Mouse (Mus musculus) hindbrain, postnatal 0 days (tissue): ENCODE results near the gene Gm9887. TPM values are rescaled to one million over a fixed set of nuclear protein-coding genes. Genes with fewer than 3 reads are reported as not detected.
"Not testable (repeated sequence)": the region's sequence is repeated elsewhere in the genome, so short reads cannot be mapped to it uniquely, and the experiment has no call there.

Experiments used
- ATAC-seq: fragments of 200-750 bp; cut with Nextera tagmentation; 2 replicates; pipeline ENCODE4 v1.8.0; 2017; ENCODE audit warnings: mild to moderate bottlenecking, moderate TSS enrichment, moderate library complexity
- DNase-seq: peaks from one replicate; pipeline ENCODE4 v3.0.0-alpha.2; 2015; ENCODE audit warnings: low spot score
- H3K27ac ChIP-seq: fragments of 300-500 bp; sonication (generic); 2 replicates; pipeline ENCODE4 v1.5.1; 2014; ENCODE audit warnings: mild to moderate bottlenecking
- H3K27me3 ChIP-seq: fragments of 300-500 bp; sonication (generic); 2 replicates; pipeline ENCODE4 v1.6.1; 2014; ENCODE audit warnings: low read length, mixed read lengths; ENCODE audit not compliant: insufficient read depth
- H3K36me3 ChIP-seq: fragments of 300-500 bp; sonication (generic); 2 replicates; pipeline ENCODE4 v1.6.1; 2014; ENCODE audit warnings: low read length, mixed read lengths; ENCODE audit not compliant: insufficient read depth
- H3K4me1 ChIP-seq: fragments of 300-500 bp; sonication (generic); 2 replicates; pipeline ENCODE4 v1.6.1; 2014; ENCODE audit warnings: antibody characterized with exemption, low read length, mixed read lengths; ENCODE audit not compliant: insufficient read depth
- H3K4me2 ChIP-seq: fragments of 300-500 bp; sonication (generic); 2 replicates; pipeline ENCODE4 v1.6.1; 2014; ENCODE audit warnings: low read depth, mild to moderate bottlenecking, low read length, moderate library complexity, mixed read lengths
- H3K4me3 ChIP-seq: fragments of 300-500 bp; sonication (generic); 2 replicates; pipeline ENCODE4 v1.5.1; 2014; ENCODE audit warnings: low read length
- H3K9ac ChIP-seq: fragments of 300-500 bp; sonication (generic); replicated peaks from 2 replicates; pipeline ENCODE4 v1.6.1; 2014; ENCODE audit warnings: mild to moderate bottlenecking, low read length, moderate library complexity, mixed read lengths
- H3K9me3 ChIP-seq: fragments of 300-500 bp; sonication (generic); 2 replicates; pipeline ENCODE4 v1.6.1; 2016; ENCODE audit warnings: low read length, mixed read lengths
- CTCF ChIP-seq: IDR thresholded peaks from 2 replicates; pipeline ENCODE4 v1.5.1; 2016; ENCODE audit warnings: antibody characterized with exemption, control low read depth, low read depth
- WGBS: fragments of 180-500 bp; shearing (Covaris S2); extraction: QIAGEN DNeasy Blood & Tissue Kit; methylation state at CpG from one replicate; pipeline ENCODE4 v1.1.7; 2014; 5-methylcytosine and 5-hydroxymethylcytosine counted together
- polyA plus RNA-seq: library from polyadenylated mRNA; unstranded; fragments of >200 nt; fragmentation: Nextera tagmentation; extraction: Ambion mirVana; gene quantifications from 2 replicates; pipeline ENCODE4 v1.2.1, GENCODE M21; 2015
- total RNA-seq: library from RNA; depleted of rRNA; stranded (reverse); fragments of >200 nt; gene quantifications from 2 replicates; pipeline ENCODE4 v1.2.3, GENCODE M21; 2014

The Gm9887 gene
- total and polyA plus RNA-seq, 2 experiments from 2014 or later = 1.5 TPM; not detected in 1

DNA sequence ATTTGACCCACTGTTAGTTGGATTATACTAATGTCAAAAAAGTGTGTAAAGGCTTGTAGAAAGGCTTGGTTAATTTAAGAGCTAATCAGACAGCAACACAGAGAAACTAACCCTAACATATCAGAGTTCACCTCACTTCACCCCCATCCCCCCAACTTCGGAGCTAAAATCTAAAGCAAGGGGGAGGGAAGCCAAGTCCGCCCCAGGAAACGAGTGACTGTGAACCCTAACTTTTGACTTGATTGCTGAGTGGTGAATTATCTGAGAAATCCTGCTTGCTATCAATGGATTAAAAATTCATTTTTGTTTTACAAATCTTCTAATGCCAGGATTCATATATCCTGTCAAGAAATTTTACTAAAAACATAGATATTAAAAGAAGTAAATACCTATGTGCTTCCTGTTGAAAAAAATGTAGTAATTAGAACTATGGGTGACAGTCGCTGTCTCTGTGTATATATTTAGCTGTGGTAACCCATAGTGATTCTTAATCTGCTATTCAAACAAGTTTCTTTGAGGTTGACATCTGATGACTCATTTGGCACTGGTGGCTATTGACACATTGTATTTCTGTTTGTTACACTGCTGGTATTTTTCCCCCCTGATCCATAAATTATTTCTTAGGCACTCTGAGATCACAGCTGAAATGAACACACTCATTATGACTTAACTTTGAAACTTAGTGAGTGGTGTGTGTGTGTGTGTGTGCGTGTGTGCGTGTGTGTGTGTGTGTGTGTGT, 13.5 kb upstream of the Gm9887 start:
- no peak overlapping the region for H3K9ac ChIP-seq
- H3K4me1 ChIP-seq = no peaks in the 10 kb centered on the region
- H3K36me3 ChIP-seq = no peaks in the 10 kb centered on the region
- H3K9me3 ChIP-seq = no peaks in the 10 kb centered on the region
- 60% methylated on average over 6 of the region's 6 CpGs for WGBS
- H3K4me3 ChIP-seq = no peak overlapping the region
- DNase-seq = no peak
- ATAC-seq = no peak
- no peak for TF ChIP-seq CTCF
- no peak overlapping the region for H3K27ac ChIP-seq
- no peak overlapping the region for H3K4me2 ChIP-seq
- H3K27me3 ChIP-seq = no peaks in the 10 kb centered on the region

DNA sequence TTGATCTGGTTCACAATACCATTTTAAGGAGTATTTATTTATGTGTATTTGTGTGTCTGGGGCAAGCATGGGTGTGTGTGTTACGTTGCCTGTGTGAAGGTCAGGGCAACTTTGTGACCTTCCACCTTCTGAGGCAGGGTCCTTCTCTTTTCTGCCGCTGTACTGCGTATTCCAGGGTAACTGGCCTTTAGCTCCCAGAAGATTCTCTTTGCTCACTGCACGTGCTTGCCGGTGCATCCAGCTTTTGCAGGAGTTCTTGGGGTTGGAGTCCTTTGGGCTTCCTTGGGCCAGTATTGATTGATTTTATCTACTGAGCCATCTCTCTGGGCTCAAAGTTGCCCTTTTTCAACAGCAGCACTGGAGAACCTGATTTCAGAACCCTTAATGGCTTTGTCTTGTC, 12.3 kb upstream of the Gm9887 start:
- ATAC-seq (no peak), DNase-seq (no peak)
- Histone ChIP-seq H3K4me3 (no peak overlapping the region), H3K36me3 (no peaks in the 10 kb centered on the region), H3K4me2 (no peak overlapping the region), H3K9ac (no peak overlapping the region), H3K9me3 (no peaks in the 10 kb centered on the region), H3K27me3 (no peaks in the 10 kb centered on the region), H3K27ac (no peak overlapping the region), H3K4me1 (no peaks in the 10 kb centered on the region)
- TF ChIP-seq CTCF = no peak
- WGBS = 94% methylated on average over 5 of the region's 5 CpGs

DNA sequence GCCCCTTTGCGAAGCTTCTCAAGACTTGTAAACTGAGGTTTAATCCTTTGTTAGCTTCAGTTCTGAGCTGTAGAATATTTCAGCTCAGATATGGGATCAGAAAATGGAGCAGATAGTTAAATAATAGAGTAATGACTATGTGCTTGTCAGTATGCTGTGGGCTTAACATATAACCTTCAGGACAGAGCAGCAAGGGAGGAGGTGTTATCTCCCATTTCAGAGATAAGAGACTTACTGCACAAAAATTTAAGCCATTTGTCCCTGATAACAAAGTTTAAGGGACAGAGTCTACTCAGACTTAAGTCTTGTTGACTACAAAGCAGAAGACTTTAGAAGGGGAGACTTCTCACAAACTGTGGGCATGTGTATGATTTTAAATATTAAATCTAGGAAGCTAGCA, 10.6 kb upstream of the Gm9887 start:
- no peaks in the 10 kb centered on the region for H3K4me1 ChIP-seq
- H3K27me3 ChIP-seq = no peaks in the 10 kb centered on the region
- no peak for TF ChIP-seq CTCF
- no peaks in the 10 kb centered on the region for H3K36me3 ChIP-seq
- no peak overlapping the region for H3K4me2 ChIP-seq
- DNase-seq (no peak), ATAC-seq (no peak)
- no peak overlapping the region for H3K9ac ChIP-seq
- no peak overlapping the region for H3K27ac ChIP-seq
- WGBS = 95% methylated on average over 1 of the region's 1 CpGs
- no peaks in the 10 kb centered on the region for H3K9me3 ChIP-seq
- H3K4me3 ChIP-seq = no peak overlapping the region

DNA sequence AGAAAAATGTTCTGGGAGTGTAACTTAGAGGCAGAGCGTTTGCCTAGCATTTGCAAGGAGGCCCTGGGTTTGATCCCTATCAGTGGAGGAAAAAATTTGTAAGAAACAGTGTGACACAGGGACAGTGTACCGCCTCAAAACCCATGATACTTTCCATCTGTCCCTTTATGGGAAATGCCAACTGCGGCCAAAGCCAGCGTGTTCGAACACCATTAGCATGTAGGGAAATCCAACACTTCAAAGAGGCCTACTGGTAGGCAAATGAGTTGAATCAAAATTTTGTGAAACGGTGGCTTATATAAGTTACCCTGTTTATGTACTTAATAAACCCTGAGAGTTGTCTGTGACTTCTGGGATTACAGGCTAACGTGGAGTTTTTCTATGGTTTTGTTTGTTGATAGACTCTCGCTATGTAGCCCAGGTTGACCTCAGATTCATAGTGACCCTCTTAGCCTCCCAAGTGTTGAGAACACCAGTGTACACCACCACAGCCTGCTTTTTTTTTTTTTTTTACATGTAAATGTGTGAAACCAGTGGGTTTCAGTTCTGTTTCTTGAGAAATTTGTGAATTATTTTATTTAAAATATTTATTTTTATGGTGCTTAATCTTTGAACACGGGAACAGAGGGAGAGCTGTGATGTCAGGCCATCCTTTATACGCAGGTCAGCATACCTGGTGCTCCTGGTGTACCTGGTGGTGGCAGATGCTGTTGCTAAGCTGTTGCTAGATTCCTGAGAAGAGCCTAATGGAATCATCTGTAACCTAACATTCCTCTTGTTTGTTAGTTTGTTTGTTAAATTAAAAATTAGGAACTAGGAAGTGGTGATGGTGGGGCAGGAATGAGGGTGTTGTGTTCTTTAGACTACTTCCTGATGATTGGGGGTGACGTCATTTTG, 6.5 kb upstream of the Gm9887 start:
- no peak overlapping the region for H3K9ac ChIP-seq
- H3K4me1 ChIP-seq = peaks cover 1% of the 10 kb centered on the region; the same call in 1 of the 2 replicates
- TF ChIP-seq CTCF = no peak
- WGBS = 88% methylated on average over 11 of the region's 11 CpGs
- H3K36me3 ChIP-seq = no peaks in the 10 kb centered on the region
- no peaks in the 10 kb centered on the region for H3K27me3 ChIP-seq
- H3K27ac ChIP-seq = no peak overlapping the region
- no peak overlapping the region for H3K4me3 ChIP-seq
- no peak overlapping the region for H3K4me2 ChIP-seq
- no peaks in the 10 kb centered on the region for H3K9me3 ChIP-seq
- ATAC-seq (no peak), DNase-seq (no peak)

DNA sequence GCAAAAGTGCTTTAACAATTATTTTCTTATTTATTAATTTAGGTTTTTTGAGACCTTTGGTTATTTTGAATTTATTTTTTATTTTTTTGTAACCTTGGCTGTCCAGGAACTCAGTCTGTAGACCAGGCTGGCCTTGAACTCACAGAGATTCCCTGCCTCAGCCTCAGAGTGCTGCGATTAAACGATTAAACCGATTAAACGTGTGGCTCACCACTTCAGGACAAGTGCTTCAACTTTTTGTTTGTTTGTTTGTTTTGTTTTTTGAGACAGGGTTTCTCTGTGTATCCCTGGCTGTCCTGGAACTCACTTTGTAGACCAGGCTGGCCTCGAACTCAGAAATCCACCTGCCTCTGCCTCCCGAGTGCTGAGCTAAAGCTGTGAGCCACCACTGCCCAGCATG, 5.4 kb upstream of the Gm9887 start:
- H3K27me3 ChIP-seq, ATAC-seq, DNase-seq, H3K9ac ChIP-seq, H3K27ac ChIP-seq, H3K36me3 ChIP-seq, H3K4me3 ChIP-seq, H3K4me1 ChIP-seq, H3K9me3 ChIP-seq, H3K4me2 ChIP-seq: not testable (repeated sequence)
- WGBS = 96% methylated on average over 6 of the region's 6 CpGs

DNA sequence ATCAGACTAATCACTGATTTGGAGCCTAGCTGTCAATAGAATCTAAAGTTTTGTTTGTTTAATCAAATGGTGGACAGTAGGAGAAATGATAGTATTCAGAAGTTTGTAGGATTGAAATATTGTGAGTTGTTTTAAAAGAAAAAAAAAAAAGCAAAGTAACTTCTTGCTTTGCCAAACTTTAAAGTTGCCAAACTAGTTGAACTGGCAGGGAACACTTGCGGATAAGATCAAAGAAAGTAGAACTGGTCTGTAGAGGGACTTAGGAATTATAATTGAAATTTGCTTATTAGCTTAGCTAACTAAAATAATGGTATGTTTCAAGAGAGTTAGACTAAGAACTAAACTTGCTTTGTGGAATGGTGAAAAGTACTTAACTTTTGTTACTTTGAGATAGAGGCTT, 4.9 kb upstream of the Gm9887 start:
- H3K9ac ChIP-seq = no peak overlapping the region
- H3K27ac ChIP-seq = no peak overlapping the region
- TF ChIP-seq CTCF = no peak
- H3K9me3 ChIP-seq = no peaks in the 10 kb centered on the region
- no peak overlapping the region for H3K4me3 ChIP-seq
- H3K36me3 ChIP-seq = no peaks in the 10 kb centered on the region
- WGBS = 95% methylated on average over 1 of the region's 1 CpGs
- ATAC-seq (no peak), DNase-seq (no peak)
- H3K4me1 ChIP-seq = peaks cover 9% of the 10 kb centered on the region; the same call in 1 of the 2 replicates
- H3K27me3 ChIP-seq = no peaks in the 10 kb centered on the region
- no peak overlapping the region for H3K4me2 ChIP-seq
